Mouse (Mus musculus): Measurements from ENCODE around the gene Ube2g2.

Ube2g2 gene

DNA sequence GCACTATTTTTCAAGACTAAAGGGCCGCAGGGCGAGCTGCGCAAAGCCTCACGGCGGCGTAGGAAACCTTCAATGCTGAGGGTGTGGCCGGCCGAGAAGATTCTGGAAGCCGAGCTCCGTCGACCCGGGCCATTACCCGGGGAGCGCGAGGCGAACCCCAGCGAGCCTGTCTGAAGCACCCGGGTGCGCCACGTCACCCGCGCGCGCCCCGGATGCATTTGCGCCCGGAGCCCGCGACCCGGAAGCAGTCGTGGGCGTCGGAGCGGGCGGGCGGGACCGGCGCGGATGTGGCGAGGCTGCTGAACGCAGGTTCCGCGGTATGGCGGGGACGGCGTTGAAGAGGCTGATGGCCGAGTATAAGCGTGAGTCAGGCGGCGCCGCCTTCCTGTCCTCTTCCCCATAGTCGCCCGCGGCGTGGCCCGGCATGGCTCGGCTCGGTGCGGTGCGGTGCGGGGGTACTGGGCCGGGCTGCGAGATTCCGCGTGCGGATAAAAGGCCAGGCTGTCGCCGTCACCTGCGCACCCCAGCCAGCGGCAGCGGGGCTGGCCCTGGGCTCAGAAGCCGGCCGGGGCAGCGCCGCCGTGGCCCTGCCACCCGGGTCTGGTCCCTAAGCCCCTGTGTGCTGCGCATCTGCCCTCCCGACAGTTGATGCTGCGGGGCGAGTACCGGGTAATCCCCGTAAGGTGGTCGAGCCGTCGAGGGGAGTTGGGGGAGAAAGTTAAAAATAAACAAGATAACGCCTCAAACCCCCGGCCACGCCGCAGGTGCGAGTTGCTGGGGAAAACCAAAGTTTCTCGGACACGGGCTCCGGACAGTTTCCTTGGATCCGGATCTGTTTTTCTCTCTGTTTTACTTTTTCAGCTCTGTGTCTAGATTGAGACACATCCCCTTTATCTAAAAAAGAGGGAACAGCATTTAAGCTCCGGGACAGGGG lies at the start of gene Ube2g2:
Ube2g2 (plus strand) TSS at position 221 of the 934 bp plus-strand sequence.
- peak; percentile 91 to 94 for DNase-seq (ENCODE audit: low read depth in 2 of 2, low spot score in 2 of 2)

DNA sequence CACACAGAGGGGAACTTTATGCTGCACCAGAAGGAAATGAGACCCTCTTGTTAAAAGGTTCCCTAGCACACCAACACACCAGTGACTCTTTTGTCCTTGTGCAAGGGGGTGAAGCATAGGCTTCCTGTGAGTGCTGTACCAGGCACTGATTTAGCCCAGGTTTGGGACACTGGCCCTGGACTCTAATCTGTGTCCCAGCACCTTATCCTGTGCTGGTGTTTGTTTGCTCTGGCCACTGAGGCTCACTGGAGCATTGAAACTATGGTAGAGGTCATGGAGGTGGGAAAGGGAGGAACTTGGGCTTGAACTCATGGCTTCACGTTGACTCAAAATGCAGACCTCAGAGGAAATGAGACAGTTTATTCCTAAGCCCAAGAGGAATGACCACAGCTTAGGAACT lies 48.9 kb upstream of the Ube2g2 start:
- no peak for DNase-seq (ENCODE audit: low read depth in 2 of 2, low spot score in 2 of 2)

DNA sequence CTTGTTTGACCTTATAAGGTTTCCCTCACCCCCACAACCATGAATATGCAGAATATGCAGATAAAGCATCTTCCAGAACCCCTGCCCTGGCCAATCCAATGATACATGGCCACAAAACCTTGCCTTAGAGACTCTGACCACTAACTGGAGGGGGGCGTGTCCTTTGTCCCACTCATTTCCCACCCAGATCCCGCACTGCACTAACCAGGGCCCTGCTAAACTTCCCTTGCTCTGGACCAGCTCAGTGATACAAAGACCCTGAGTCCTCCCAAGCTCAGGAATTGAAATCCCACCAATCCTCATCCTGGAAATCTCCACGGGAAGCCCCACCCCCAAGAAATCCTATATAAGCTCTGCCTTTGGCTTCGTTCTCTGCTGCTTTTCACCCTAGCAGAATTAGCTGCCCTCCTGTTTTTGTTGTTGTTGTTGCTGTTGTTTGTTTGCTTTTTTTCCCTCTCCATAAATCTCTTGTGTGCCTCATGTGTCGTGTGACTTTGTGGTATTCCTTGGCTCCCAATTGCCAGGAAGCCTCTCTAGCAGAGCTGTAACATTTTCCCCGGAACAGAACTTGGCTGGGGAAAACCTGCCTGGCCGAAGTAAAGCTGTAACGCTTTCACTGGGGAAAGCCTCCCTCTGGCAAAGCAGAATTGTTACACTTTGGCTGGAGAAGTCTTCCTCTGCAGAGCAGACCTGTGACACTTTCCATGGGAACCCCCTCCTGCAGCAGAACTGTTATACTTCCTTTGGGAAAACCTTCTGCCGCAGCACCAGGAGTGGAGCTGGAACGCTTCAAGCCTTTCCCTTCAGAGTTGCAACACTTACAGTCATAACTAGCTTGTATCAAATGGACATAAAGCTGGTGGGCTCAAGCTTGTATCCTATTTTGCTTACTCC lies 41.8 kb upstream of the Ube2g2 start:
- no peak for DNase-seq (ENCODE audit: low read depth in 2 of 2, low spot score in 2 of 2)

DNA sequence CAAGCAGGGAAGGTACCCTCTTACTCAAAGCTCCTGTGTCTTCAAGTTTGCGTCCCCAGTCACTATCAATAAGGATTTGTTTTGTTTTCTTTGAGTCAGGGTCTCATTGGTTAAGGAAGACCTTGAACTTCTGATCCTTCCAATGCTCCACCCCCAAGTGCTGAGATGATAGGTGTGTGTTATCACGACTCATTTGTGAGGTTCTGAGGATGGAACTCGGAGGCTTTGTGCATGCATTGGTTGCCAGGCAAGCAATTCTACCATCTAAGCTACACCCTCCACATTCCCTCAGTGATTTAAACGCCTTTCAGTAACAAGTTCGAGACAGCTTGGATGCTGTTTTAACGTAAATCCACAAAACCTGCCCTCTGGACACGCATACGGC lies 41.1 kb upstream of the Ube2g2 start:
- DNase-seq (ENCODE audit: low read depth in 2 of 2, low spot score in 2 of 2) = no peak

DNA sequence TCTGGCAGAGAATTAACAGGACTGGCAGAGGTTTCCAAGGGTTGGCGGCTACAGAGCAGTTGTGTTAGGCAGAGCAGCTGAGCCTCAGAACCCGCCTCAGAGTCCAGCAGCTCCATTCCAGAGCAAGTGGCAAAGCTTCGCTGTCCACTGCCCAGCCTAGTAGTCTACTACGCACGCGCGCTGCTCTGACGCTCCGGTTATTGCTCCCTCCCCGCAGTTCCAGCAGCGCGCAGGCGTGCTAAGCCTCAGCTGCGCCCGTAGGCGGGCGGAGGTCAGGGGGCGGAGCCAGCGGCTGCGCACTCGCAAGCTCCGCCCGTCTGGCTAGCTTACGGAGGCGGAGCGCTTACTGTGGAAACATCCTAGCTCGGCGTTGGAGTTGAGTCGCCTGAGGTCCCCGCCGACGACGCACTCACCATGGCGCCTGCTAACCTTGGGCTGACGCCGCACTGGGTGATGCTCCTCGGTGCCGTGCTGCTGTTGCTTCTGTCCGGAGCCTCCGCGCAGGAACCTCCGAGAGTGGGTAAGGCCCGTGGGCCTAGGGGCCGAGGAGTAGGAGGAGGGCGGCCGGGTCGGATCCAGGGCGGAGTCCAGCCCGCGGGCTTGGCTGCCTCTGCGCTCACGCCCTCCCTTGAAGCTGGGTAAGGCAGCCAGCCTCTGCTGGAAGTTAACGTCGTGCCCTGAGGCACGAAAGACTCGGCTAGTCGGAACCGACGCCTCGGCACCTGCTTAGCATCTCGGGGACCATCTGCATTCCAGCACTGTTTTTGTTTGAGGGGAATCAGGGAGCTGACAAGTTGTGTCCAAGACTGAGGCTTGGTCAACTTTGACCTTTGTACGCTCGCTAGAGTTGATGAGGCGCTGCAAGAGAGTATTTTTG lies 40.4 kb upstream of the Ube2g2 start, which contains the start of gene Pttg1ip:
Pttg1ip (plus strand) TSS at position 313 of the 877 bp plus-strand sequence.
- DNase-seq (ENCODE audit: low read depth in 2 of 2, low spot score in 2 of 2) = peak; percentile 90 to 93

DNA sequence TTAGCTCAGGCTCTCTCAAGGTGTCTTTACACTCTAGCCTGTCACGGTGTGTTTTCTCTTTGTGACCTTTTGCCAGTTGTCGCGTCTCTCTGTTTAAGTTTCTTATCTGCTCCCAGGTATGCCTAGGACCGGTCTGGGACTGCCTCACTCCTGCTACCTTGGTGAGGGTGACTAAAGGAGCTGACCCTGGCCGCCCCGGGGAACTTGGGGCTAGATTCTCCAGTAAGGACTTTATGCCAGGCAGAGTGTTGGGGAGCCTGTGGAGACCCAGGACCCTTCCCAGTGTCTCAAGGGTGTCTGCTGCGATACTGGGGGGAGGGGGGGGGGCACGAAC lies 39.8 kb upstream of the Ube2g2 start:
- no peak for DNase-seq (ENCODE audit: low read depth in 2 of 2, low spot score in 2 of 2)

GRCm38 (mm10) chr10:77583795-77584422 lies 38.2 kb upstream of the Ube2g2 start:
- DNase-seq (ENCODE audit: low read depth in 2 of 2, low spot score in 2 of 2) = no peak

DNA sequence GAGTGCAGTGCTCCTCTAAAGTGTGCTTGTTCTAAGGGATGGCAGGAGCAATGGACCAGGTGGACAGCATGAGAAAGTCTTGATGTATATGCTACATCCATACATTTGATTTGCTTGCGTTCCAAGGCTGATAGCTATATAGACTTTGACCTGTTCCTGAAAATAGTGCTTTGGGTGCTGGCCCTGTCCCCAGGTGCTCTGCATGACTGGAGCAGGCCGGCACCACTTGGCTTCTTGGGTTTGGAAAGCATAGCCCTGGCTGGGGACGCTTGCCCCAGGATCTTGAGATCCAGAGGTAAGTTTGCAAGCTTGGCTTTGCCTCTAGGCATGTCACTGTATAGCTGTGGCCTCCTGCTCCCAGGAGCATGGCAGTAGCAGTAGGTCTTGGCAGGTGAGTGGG lies 35.4 kb upstream of the Ube2g2 start:
- DNase-seq (ENCODE audit: low read depth in 2 of 2, low spot score in 2 of 2) = no peak

GRCm38 (mm10) chr10:77587091-77587775 lies 34.8 kb upstream of the Ube2g2 start:
- DNase-seq (ENCODE audit: low read depth in 2 of 2, low spot score in 2 of 2) = no peak

DNA sequence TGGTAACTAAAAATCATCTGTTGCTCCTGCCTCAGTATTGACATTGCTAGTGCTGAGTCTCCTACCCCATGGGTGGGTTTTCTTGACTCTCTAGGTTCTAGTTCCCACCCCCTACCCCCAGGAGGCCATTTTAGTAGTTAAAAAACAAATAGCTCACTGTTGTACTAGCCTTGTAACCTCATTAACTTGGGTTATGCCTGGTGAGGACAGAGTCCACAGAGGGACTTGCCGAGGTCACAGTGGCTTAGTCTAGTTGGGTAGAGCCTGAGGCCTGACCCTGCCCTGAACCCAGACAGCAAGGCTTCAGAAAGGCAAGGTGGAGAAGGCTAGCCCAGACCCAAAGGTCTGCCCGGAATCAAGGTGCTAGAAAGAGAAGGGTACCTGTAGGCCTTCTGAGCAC lies 34.0 kb upstream of the Ube2g2 start:
- no peak for DNase-seq (ENCODE audit: low read depth in 2 of 2, low spot score in 2 of 2)

DNA sequence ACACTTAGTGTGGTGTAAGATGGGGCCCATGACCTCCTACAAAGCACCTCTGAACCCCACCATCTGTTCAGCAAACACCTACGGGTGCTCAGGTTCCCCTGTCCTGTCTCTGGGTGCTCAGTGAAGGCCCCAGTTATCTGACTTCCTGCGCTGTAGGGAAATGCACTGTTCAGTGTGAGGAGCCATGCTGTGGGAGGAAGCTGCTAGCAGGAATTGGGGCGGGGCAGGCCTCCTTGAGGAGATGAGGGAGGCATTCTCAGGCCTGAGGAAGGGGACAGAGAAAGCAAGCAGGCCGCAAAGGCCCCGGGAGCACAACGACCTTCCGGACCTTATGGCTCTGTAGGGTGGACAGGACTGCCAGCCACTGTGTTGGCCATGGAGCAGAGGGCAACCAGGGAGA lies 33.0 kb upstream of the Ube2g2 start:
- no peak for DNase-seq (ENCODE audit: low read depth in 2 of 2, low spot score in 2 of 2)

DNA sequence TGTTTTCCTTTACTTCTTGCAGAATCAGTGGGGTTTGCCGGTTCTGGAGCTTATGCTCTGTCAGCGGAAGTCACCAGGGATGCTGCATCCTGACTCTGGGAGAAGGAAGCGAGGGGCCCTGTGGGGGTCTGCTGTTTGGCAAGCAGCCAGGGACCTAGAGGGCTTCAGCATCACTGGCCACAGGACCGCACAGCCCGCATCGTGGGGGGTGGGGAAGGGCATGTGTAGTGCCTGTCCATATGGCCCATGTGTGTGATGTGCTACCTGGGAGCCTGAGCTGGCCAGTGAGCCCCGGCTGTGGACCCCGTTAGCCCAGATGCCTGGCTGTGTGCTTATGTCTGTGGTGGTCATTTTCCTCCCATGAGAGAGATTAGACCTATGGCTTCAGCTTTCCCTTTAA lies 32.3 kb upstream of the Ube2g2 start:
- DNase-seq (ENCODE audit: low read depth in 2 of 2, low spot score in 2 of 2) = no peak

DNA sequence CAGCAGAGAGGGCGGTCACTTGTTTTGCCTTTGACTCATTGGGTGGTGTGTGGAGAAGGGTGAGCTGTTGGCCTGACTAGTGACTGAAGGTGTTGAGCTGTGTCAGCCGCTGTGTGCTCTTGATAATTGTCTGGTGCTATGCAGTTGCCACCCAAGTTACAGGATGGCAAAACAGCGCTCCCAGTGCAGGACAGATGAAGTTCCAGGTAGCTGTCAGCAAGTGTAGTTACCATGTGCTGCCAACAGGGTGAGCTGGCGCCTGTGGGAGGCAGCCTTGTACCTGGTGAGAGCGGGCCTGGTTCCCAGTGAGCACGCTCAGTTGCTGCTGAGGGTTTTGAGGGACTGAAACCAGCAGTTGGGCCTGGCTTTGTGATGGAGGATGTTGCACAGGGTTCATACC lies 31.3 kb upstream of the Ube2g2 start:
- DNase-seq (ENCODE audit: low read depth in 2 of 2, low spot score in 2 of 2) = peak; percentile 52 to 72

DNA sequence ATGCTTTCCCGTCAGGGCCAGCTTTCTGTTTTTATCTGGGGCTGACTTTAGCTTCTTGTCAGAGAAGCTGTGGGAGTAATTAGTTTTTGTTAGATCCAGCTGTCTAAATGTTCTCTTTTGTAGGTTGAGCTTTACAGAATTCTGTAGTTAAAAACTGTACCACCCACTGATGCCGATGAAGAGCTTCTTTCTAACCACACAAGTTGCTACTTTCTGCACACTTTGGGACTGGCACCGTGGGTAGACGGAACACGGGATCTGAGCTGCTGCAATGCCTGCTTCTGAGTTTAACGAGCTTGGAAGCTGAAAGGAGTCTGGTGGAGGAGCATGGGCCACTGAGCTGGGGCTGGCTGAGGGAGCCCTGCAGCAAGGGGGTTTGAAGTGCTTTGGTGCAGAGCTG lies 30.5 kb upstream of the Ube2g2 start:
- DNase-seq (ENCODE audit: low read depth in 2 of 2, low spot score in 2 of 2) = no peak

DNA sequence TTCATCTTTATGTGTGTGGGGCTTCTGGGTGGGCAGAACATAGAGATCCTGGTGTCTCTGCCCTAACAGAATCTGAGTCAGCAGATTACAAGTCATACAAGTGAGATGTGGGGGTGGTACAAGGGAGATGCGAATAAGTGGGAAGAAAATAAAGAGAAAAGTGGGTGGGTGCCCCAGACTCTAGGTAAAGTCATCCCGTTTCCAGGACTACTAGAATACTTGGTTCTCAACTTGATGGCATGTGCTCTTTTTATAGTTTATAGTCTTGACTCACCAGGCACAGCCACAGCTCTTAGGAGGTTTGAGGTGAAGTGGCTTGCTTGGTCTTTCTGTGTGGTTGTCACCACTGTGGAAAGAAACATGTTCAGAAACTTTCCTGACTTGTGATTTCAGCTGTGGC lies 26.0 kb upstream of the Ube2g2 start:
- DNase-seq (ENCODE audit: low read depth in 2 of 2, low spot score in 2 of 2) = no peak

DNA sequence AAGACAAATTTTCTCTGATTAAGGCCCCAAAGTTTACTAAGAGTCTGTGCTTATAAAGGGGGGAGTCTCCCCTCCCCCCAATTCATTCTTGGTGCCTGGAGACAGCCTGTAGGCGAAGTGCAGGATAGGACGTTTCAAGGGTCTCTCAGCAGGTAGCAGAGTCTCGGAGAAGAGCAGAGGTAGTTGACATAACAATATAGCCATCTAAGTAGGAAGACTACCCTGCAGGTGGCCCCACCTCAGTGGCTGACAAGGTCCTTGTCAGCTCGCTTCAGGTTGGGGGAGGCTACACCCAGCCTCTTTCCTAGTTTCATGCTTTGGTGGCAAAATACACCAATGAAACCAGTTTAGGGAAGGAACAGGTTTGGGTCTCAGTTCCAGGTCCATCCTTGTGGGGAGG lies 19.1 kb upstream of the Ube2g2 start:
- DNase-seq (ENCODE audit: low read depth in 2 of 2, low spot score in 2 of 2) = no peak

GRCm38 (mm10) chr10:77604111-77604510 lies 18.0 kb upstream of the Ube2g2 start:
- no peak for DNase-seq (ENCODE audit: low read depth in 2 of 2, low spot score in 2 of 2)

DNA sequence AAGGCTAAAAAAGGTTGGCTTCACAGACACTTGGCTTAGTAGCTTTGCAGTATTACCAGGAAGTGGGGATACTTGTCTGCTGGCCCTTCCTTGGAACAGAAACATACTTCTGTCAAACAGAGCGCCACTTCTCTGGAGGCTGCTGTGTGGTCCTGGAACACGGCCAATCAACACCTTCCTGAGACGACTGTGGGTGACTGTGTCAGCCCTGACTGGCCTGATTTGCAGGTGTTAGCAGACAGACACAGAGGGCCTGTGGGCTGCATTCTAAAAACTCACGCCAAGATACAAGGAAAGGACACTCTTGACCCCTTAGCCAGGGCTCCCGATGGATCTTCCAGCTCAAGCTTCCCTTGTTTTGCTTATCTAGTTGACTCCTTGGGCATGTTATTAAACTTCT lies 17.1 kb upstream of the Ube2g2 start:
- DNase-seq (ENCODE audit: low read depth in 2 of 2, low spot score in 2 of 2) = no peak

GRCm38 (mm10) chr10:77605368-77605767 lies 16.7 kb upstream of the Ube2g2 start:
- DNase-seq (ENCODE audit: low read depth in 2 of 2, low spot score in 2 of 2) = peak in 1 of 2 experiments; percentile 28

Measured in CD8-positive naive resting alpha-beta T cell, adult 2 months (primary cell).